Mouse (Mus musculus): Measurements from ENCODE around the gene Man2a1. TPM values are rescaled to one million over a fixed set of nuclear protein-coding genes. Genes with fewer than 3 reads are reported as not detected.

The Man2a1 gene
- 10 to 100 TPM; 20.3 to 20.5 TPM for total RNA-seq (2021)

DNA sequence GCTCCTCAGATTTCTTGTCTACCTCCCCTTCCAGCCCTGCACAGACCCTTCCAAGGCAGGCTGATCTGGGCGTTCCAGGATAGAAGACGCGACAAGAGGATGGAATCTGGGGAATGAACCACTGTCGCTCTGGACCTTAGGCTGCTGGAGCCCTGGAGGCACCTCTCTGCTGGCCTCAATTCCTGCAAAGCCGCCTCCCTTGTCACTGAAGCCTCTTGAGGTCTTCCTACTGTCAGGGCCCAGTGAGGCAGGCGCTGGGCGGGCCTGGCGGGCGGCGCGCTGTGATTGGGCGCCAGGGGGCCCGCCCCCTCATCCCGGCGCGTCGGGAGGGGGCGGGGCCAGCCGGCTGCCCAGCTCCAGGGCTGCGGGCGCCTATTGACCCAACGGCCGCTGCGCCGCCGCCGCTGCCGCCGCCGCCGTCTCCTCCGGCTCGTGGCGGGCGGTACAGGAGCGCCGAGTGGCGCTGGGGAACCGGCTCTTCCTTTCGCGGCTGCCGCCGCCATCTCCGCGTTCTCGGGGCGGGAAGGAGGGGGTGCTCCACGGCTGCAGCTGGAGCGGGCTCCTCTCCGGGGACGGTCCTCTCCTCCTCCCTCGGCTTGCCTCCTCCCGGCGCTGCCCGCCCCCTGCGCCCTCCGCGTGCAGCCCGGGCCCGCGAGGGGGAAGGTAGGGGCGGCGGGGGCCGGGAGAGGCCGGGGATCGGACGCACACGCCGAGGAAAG is at the start of gene Man2a1:
Man2a1 (plus strand) TSS at position 365 of the 719 bp plus-strand sequence.
- intact Hi-C loops (cut with DNase I): loop anchor here (10.0 kb wide), 1 partner anchor 954 kb away; no protein-coding TSS in a partner anchor
- DNase-seq (ENCODE audit: extremely low spot score in 1 of 2, low spot score in 2 of 2): peak; percentile 77 to 92

GRCm38 (mm10) chr17:64553358-64553757 is 47.2 kb upstream of the Man2a1 start:
- intact Hi-C loops (cut with DNase I): no loop called here
- DNase-seq (ENCODE audit: extremely low spot score in 1 of 2, low spot score in 2 of 2): no peak

GRCm38 (mm10) chr17:64554901-64555300 is 45.6 kb upstream of the Man2a1 start:
- intact Hi-C loops (cut with DNase I): no loop called here
- DNase-seq (ENCODE audit: extremely low spot score in 1 of 2, low spot score in 2 of 2): no peak

GRCm38 (mm10) chr17:64556661-64557445 is 43.7 kb upstream of the Man2a1 start:
- DNase-seq (ENCODE audit: extremely low spot score in 1 of 2, low spot score in 2 of 2): no peak
- intact Hi-C loops (cut with DNase I): no loop called here

- intact Hi-C loops (cut with DNase I): no loop called here
- peak in 1 of 2 experiments; percentile 84 for DNase-seq (ENCODE audit: extremely low spot score in 1 of 2, low spot score in 2 of 2)
These were observed 41.5 kb upstream of the Man2a1 start for GRCm38 (mm10) chr17:64558994-64559540.

DNA sequence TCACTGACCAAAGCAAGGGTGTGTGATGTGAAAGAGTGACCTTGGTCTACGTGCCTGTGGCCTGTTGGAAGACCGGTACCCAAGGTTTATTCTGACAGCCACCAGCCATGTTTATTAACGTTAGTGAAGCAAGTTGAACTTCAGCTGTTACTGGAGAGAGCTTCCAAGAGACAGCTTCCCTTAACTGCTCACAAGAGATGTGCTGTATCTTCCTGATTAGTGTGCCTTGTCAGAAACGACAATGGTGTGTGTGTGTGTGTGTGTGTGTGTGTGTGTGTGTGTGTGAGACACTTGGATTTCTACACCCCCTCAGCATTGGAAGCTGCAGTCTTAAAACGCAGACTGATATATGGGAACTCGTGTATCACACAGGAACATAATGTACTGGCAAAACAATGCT is 34.1 kb upstream of the Man2a1 start:
- DNase-seq (ENCODE audit: extremely low spot score in 1 of 2, low spot score in 2 of 2): no peak
- intact Hi-C loops (cut with DNase I): no loop called here

- intact Hi-C loops (cut with DNase I): no loop called here
- no peak for DNase-seq (ENCODE audit: extremely low spot score in 1 of 2, low spot score in 2 of 2)
These were observed 33.0 kb upstream of the Man2a1 start for GRCm38 (mm10) chr17:64567546-64567945.

GRCm38 (mm10) chr17:64573981-64574380 is 26.6 kb upstream of the Man2a1 start:
- DNase-seq (ENCODE audit: extremely low spot score in 1 of 2, low spot score in 2 of 2): no peak
- intact Hi-C loops (cut with DNase I): no loop called here

DNA sequence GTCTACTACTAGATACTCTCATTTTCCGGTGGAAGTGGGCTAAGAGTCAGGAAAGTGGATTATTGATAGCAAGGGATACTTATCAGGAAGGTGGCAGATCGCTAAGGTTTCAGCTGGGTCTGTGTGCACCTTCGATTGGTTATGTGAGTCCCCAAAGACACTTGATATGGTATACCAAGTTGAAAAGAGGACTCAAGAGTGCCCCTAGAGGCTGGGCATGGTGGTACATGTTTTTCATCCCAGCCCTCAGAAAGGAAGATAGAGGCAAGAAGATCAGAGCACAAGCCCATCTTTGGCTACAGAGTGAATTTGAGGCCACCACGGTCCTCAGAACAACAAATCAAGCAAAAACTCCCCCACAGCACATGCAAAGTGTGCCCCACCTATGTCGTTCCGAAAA is 25.3 kb upstream of the Man2a1 start:
- DNase-seq (ENCODE audit: extremely low spot score in 1 of 2, low spot score in 2 of 2): no peak
- intact Hi-C loops (cut with DNase I): no loop called here

GRCm38 (mm10) chr17:64577485-64577884 is 23.1 kb upstream of the Man2a1 start:
- intact Hi-C loops (cut with DNase I): no loop called here

DNA sequence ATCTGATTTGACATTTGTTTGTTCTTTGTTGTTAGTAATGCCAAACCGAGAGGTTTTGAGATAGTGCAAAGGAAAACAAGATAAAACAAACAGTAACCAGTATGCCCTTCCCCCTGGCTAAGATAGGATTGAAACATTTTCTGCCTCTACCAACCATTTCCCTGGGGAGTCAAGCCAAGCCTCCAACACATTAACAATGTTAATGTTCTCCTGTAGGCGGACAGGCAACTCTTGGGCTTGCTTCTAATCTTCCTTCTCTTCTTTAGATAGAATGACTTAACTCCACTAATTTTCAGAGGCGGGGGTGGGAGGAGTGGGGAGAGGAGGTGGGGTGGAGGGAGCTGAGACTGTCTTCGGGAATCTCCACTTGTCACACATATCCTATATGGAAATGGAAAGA is 22.2 kb upstream of the Man2a1 start:
- DNase-seq (ENCODE audit: extremely low spot score in 1 of 2, low spot score in 2 of 2): no peak

More at GRCm38 (mm10) chr17:64577485-64577884, 23.1 kb upstream of the Man2a1 start:
- DNase-seq (ENCODE audit: extremely low spot score in 1 of 2, low spot score in 2 of 2): no peak

GRCm38 (mm10) chr17:64579696-64580095 is 20.8 kb upstream of the Man2a1 start:
- DNase-seq (ENCODE audit: extremely low spot score in 1 of 2, low spot score in 2 of 2): peak; percentile 30 to 52
- intact Hi-C loops (cut with DNase I): no loop called here

More for the DNA sequence above, 22.2 kb upstream of the Man2a1 start:
- intact Hi-C loops (cut with DNase I): no loop called here

DNA sequence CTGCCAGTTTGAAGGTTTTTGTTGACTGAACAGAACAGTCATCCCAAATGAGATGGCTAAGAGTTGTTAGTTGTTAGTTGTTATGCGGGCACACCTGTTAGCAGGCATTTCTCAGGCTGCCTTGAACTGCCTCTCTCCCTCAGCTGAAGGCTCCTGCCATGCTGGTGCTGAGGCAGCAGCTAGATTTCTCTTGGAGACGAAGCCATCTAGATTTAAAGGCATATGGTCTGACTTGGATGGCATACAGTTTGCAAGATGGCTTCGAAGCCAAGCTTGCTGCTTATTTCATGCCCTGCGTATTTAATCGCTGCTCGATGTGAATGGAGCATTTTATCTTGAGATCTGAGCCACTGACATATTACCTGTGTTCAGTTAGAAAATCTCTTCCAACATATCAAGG is 19.4 kb upstream of the Man2a1 start:
- peak in 1 of 2 experiments; percentile 20 for DNase-seq (ENCODE audit: extremely low spot score in 1 of 2, low spot score in 2 of 2)

DNA sequence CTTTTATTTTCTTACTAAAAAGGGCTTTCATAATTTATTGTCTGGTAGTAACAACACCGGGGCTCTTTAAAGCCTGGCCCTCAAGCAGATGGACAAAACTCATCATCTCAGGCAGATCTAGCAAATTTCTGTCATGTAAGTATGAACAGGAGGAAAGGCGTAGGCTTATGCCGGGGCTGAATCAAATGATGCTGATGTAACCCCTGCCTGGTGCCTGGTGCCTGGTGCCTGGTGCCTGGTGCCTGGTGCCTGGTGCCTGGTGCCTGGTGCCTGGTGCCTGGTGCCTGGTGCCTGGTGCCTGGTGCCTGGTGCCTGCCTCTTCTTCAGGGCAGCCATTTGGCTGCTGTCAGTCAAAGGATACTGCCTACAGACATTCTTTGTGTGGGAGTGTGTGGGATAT is 18.6 kb upstream of the Man2a1 start:
- intact Hi-C loops (cut with DNase I): no loop called here
- no peak for DNase-seq (ENCODE audit: extremely low spot score in 1 of 2, low spot score in 2 of 2)

More for the DNA sequence above, 19.4 kb upstream of the Man2a1 start:
- intact Hi-C loops (cut with DNase I): no loop called here

DNA sequence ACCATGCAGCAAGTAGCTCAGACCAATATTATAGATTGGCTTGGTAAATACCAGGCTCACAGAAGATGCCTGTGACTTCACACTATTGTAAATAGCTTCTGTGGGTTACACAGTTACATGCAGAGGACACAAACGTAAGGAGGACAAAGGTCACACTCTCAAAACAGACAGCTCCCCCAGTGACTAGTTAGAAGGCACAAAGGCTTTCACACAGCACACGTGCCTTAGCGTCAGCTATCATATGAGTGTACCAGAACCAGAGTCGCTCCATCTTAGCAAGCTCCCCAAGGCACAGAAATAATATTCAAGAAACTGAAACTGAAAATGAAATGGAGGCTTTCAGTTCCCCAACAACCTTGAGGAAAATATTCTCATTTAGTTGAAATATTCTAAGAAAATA is 10.1 kb upstream of the Man2a1 start:
- intact Hi-C loops (cut with DNase I): loop anchor here (10.0 kb wide), 1 partner anchor 1016 kb away; no protein-coding TSS in a partner anchor

GRCm38 (mm10) chr17:64591366-64591765 is 9.2 kb upstream of the Man2a1 start:
- no peak for DNase-seq (ENCODE audit: extremely low spot score in 1 of 2, low spot score in 2 of 2)
- intact Hi-C loops (cut with DNase I): loop anchor here (10.0 kb wide), 1 partner anchor 1017 kb away; no protein-coding TSS in a partner anchor

More for the DNA sequence above, 10.1 kb upstream of the Man2a1 start:
- no peak for DNase-seq (ENCODE audit: extremely low spot score in 1 of 2, low spot score in 2 of 2)

- DNase-seq (ENCODE audit: extremely low spot score in 1 of 2, low spot score in 2 of 2): no peak
- intact Hi-C loops (cut with DNase I): loop anchor here (10.0 kb wide), 1 partner anchor 1018 kb away; no protein-coding TSS in a partner anchor
These were observed 8.2 kb upstream of the Man2a1 start for GRCm38 (mm10) chr17:64592355-64592754.

DNA sequence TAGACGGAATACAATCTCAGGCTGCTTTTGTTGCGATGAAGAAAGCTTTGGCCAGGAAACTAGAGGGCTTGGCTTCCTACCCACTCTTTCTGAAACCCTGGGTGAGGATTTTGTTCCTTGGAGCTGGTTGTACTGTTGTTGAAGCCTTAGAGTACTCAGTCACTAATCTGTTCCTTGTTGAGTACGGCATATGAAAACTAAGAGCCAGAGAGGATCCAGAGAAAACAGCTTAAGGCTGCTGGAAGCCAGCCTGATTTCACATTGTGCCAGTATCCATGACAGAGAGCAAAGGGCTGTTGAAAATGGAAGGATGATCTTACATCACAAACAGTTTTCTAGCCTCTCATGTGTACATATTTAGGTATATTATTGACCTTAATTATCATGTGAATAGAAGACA is 7.7 kb upstream of the Man2a1 start:
- no peak for DNase-seq (ENCODE audit: extremely low spot score in 1 of 2, low spot score in 2 of 2)
- intact Hi-C loops (cut with DNase I): loop anchor here (10.0 kb wide), 1 partner anchor 1018 kb away; no protein-coding TSS in a partner anchor

DNA sequence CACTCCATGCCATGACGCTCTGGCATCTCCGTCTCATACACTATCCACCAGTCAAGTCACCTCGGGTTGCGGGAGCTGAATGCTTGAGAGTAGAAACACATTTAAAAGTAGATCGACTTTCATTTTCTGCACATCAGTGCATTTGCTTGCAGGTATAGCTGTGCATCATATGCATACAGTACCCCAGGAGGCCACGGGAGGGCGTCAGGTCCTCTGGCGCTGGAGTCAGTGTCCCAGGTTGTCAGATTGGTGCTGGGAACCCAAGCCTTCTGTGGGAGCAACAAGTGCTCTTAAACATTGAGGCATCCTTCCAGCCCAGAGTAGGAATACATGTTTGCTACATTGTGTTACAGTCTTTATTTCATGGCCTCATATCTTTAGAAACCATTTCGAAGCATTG is 2.8 kb upstream of the Man2a1 start:
- intact Hi-C loops (cut with DNase I): loop anchor here (10.0 kb wide), 1 partner anchor 1023 kb away; no protein-coding TSS in a partner anchor
- no peak for DNase-seq (ENCODE audit: extremely low spot score in 1 of 2, low spot score in 2 of 2)

Measured in left cerebral cortex, postnatal 10 days (tissue).